Mouse (Mus musculus) C2C12 (cell line): ENCODE measurements around the gene Dnaja4.

Source experiments
- CEBPB ChIP-seq: IDR thresholded peaks from one replicate; pipeline ENCODE4 v1.6.1; 2011; ENCODE audit warnings: low read depth, mild to moderate bottlenecking, control low read depth, moderate library complexity
- CTCF ChIP-seq: IDR thresholded peaks from one replicate; pipeline ENCODE4 v1.5.1; 2011; ENCODE audit not compliant: control insufficient read depth, insufficient read depth, insufficient read length
- FOSL1 ChIP-seq: IDR thresholded peaks from one replicate; pipeline ENCODE4 v1.8.0; 2011; ENCODE audit warnings: mild to moderate bottlenecking, low read length; ENCODE audit not compliant: poor library complexity, insufficient read depth, severe bottlenecking
- MAX ChIP-seq: IDR thresholded peaks from one replicate; pipeline ENCODE4 v1.6.1; 2011; ENCODE audit warnings: mild to moderate bottlenecking, control low read depth
- MYOG ChIP-seq: IDR thresholded peaks from one replicate; pipeline ENCODE4 v1.6.1; 2011; ENCODE audit not compliant: control insufficient read depth, insufficient read length; ENCODE audit errors: extremely low read depth
- USF1 ChIP-seq: IDR thresholded peaks from one replicate; pipeline ENCODE4 v1.6.1; 2011; ENCODE audit warnings: low read depth, mild to moderate bottlenecking, control low read depth, moderate library complexity

DNA sequence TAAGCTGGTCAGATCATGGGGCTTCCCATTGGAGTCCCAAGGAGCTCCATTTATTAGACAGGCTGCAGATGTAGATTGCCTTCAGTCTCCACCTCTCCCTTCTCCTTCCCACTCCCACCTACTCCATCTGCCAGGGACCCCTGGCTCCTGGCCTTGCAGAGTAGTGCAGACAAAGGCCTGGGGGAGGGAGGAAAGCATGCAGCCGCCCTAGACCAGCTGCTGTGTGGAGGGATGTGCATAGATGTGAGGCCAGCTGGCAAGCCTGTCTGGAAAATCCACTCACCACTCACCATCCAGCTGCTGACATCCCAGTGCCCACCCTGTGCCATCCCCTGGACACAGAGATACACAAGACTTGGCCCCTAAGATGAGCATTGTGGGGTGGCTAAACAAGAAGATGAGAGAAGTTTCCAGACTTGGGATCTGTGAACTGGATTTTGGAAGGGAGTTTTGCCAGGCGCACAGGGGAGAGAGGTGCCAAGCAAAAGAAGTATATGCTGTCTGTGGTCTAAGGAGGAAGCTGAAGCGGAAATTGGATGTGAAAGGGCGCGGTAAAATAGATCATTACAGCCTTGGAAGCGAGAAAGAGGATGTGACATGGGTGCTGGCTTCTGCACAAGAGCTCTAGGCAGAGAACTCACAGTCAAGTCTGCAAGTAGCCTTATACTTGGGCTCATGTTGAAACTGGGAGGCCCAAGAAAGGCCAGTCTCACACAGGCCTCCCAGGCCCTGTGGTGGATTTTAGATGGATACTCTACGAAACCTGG lies 51.7 kb downstream of the Dnaja4 start:
- no peak for TF ChIP-seq CTCF
- TF ChIP-seq MAX, result no peak
- TF ChIP-seq USF1, result no peak
- TF ChIP-seq MYOG, result no peak
- TF ChIP-seq FOSL1, result no peak
- TF ChIP-seq CEBPB, result no peak
